Mouse (Mus musculus) liver, embryonic 16.5 days (tissue): ENCODE data around the gene Pkmyt1. TPM values are rescaled to one million over a fixed set of nuclear protein-coding genes. Genes with fewer than 3 reads are reported as not detected.

Experiments
- ATAC-seq: fragments of 200-750 bp; cut with Nextera tagmentation; 2 replicates; pipeline ENCODE4 v1.8.0; 2017; ENCODE audit warnings: low read depth, mild to moderate bottlenecking, moderate number of reproducible peaks, moderate library complexity
- H3K27ac ChIP-seq: fragments of 300-500 bp; sonication (generic); 2 replicates; pipeline ENCODE4 v1.5.1; 2014; ENCODE audit warnings: mild to moderate bottlenecking, low read length
- H3K27me3 ChIP-seq: fragments of 300-500 bp; sonication (generic); 2 replicates; pipeline ENCODE4 v1.6.1; 2014; ENCODE audit warnings: low read depth, low read length, mixed read lengths; ENCODE audit not compliant: control insufficient read depth, insufficient read depth
- H3K36me3 ChIP-seq: fragments of 300-500 bp; sonication (generic); 2 replicates; pipeline ENCODE4 v1.6.1; 2014; ENCODE audit warnings: mild to moderate bottlenecking; ENCODE audit not compliant: control insufficient read depth, insufficient read depth
- H3K4me1 ChIP-seq: fragments of 300-500 bp; sonication (generic); 2 replicates; pipeline ENCODE4 v1.6.1; 2014; ENCODE audit warnings: low read depth, low read length, mixed read lengths; ENCODE audit not compliant: control insufficient read depth
- H3K4me2 ChIP-seq: fragments of 300-500 bp; sonication (generic); 2 replicates; pipeline ENCODE4 v1.6.1; 2014; ENCODE audit warnings: low read depth, low read length, mixed read lengths
- H3K4me3 ChIP-seq: fragments of 300-500 bp; sonication (generic); 2 replicates; pipeline ENCODE4 v1.5.1; 2014; ENCODE audit warnings: low read depth, mild to moderate bottlenecking, low read length
- H3K9ac ChIP-seq: fragments of 300-500 bp; sonication (generic); 2 replicates; pipeline ENCODE4 v1.6.1; 2014; ENCODE audit warnings: low read depth, low read length
- H3K9me3 ChIP-seq: fragments of 300-500 bp; sonication (generic); replicated peaks from 2 replicates; pipeline ENCODE4 v1.6.1; 2016; ENCODE audit warnings: low read length; ENCODE audit not compliant: control insufficient read depth
- WGBS: fragments of 180-500 bp; shearing (Covaris S2); extraction: QIAGEN DNeasy Blood & Tissue Kit; methylation state at CpG from one replicate; pipeline ENCODE4 v1.1.7; 2014; ENCODE audit not compliant: insufficient replicate concordance; 5-methylcytosine and 5-hydroxymethylcytosine counted together
- polyA plus RNA-seq: library from polyadenylated mRNA; unstranded; fragments of >200 nt; fragmentation: Nextera tagmentation; extraction: Ambion mirVana; gene quantifications from 2 replicates; pipeline ENCODE4 v1.2.1, GENCODE M21; 2015

Pkmyt1 gene
- polyA plus RNA-seq, 1 experiment from 2014 or later, result 26.0 TPM

DNA sequence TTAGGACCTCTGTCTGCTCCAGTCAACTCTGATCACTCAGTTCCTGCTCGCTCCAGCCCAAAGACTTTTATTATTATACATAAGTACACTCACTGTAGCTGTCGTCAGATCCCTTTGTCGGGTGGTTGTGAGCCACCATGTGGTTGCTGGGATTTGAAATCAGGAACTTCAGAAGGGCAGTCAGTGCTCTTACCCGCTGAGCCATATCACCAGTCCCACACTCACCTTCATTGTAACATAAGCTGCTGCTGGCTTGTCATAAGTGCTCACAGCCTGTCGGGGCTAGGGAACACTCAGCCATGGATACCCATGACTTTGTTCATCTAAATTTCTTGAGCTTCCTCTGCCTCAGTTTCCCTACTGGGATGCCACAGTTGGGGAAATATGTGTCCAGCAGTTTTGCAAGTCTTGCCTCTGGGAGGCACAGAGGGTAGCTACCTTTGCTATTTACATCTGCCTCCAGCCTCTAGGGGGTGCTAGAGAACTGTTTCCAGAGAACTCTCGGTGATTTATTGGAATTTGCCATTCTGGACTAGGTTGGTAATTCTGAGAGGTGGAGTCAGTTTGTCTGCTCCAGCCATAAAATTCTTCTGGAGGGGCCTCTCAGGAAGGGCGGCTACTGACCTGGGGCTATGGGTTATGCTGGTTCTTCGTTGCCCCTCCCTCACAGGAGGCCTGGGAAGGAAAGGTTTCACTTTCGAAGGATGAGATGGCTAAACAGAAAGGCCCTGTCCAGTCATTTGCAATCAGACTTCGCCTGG is 22.7 kb downstream of the Pkmyt1 start:
- Histone ChIP-seq H3K9me3 (no peaks in the 10 kb centered on the region), H3K4me1 (peaks cover 9% of the 10 kb centered on the region; the same call in 1 of the 2 replicates), H3K9ac (peak overlapping the region; percentile 40), H3K27me3 (peaks cover 41% of the 10 kb centered on the region), H3K4me2 (peak overlapping the region; percentile 50), H3K36me3 (no peaks in the 10 kb centered on the region), H3K4me3 (peak overlapping the region; percentile 47), H3K27ac (no peak overlapping the region)
- ATAC-seq, result no peak
- WGBS, result 23% methylated on average over 10 of the region's 10 CpGs

DNA sequence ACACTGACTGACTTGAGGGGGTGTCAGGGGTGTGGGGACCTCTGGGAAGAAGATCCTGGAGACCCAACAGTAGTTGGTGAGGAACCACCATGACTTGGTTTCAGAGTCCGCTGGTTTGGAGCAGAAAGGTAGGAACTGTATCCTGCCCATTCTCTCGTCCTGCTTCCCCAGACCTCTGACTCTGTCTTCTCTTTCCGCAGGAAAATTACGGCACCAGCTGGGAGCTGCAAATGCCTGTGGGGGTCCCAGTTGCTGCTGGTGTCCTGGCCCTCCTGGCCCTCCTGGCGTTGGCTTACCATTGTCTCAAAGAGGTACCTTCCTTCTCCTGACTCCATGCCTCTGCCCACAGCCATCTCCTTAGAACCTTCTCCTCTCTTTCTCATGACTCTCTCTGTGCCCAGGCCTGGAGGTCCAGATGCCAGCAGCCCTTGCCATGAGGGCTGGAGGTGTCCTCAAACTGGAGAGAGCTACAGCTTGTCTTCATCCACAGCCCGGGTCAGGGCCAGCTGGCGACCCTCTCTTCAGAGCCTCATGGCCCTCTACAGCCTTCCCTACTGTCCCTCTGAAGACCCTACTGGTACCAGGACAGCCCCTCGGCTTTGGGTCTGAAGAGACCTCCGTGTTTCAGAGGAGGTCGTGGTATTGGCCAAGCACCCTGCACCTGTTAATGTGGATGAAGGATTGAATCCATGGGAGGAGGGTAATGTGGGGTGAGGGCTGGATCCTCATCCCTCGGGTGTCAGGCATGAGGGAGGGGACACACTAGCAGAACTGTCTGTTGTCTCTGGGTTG is 23.5 kb downstream of the Pkmyt1 start:
- H3K4me1 ChIP-seq, result peaks cover 9% of the 10 kb centered on the region; the same call in 1 of the 2 replicates
- H3K36me3 ChIP-seq, result no peaks in the 10 kb centered on the region
- H3K4me2 ChIP-seq, result peak overlapping the region; percentile 50
- 61% methylated on average over 11 of the region's 11 CpGs for WGBS
- peaks cover 34% of the 10 kb centered on the region for H3K27me3 ChIP-seq
- H3K27ac ChIP-seq, result no peak overlapping the region
- H3K4me3 ChIP-seq, result peak overlapping the region; percentile 47
- H3K9me3 ChIP-seq, result no peaks in the 10 kb centered on the region
- ATAC-seq, result no peak
- peak overlapping the region; percentile 40; the same call in 1 of the 2 replicates for H3K9ac ChIP-seq

DNA sequence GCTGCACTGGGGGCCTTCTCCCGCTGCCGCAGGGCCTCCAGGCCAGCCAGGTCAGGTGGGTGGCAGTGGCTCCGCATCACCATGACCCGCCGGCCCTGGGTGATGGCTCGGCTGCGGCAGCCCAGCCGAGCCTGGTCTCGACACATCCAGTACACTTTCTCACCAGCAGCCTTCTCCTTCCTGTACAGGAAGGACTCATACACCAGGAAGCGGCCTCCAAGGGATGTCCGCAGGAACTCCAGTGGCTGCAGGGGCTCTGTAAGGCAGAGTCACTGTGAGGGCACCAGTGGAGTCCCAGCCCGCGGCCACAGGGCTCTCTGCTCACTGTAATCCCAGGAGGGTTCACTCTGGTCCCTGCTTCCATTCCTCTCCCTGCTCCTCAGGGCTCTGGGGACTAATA is 29.6 kb downstream of the Pkmyt1 start:
- no peak overlapping the region for H3K27ac ChIP-seq

DNA sequence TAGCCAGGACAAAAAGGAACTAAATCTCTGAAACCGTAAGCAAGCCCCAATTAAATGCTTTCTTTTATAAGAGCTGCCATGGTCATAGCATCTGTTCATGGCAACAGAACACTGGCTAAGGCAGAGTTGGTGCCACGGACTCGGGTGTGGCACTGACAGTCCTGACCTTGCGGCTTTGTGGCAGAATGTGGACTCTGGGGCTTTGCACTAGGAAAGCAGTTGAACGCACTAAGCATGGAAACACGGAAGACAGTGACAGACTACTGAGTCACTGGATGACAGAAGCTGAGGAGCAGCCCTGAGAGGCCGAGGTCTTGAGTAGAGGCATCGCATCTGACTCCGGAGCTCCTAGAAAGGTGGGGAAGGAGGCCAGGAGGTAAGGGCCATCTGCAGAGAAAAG is 31.4 kb downstream of the Pkmyt1 start:
- no peak overlapping the region for H3K4me2 ChIP-seq
- H3K36me3 ChIP-seq, result no peaks in the 10 kb centered on the region

More for the DNA sequence above, 29.6 kb downstream of the Pkmyt1 start:
- Histone ChIP-seq H3K36me3 (no peaks in the 10 kb centered on the region), H3K27me3 (no peaks in the 10 kb centered on the region), H3K9me3 (no peaks in the 10 kb centered on the region), H3K4me2 (no peak overlapping the region), H3K4me1 (no peaks in the 10 kb centered on the region), H3K9ac (no peak overlapping the region), H3K4me3 (no peak overlapping the region)
- peak; percentile 47 for ATAC-seq
- WGBS, result 68% methylated on average over 13 of the region's 13 CpGs

DNA sequence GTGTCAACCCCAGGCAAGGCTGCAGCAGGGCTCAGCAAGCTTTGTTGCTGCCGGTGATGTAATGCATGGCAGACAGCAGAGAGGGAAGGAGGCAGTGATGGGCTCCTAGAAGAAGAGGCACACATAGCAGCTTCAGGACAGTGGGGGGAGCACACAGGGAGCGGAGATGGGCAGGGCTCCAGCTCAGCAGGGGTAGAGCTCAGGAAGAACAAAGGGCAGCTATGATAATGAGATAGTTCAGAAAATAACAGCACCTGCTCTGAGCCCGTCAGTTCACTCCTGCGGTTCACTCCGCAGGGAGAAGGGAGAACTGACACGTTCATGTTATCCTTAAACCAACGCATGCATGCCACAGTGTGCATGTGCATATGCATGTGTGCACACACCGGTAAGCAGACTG is 32.7 kb downstream of the Pkmyt1 start:
- ATAC-seq, result no peak
- 78% methylated on average over 8 of the region's 8 CpGs for WGBS
- no peak overlapping the region for H3K27ac ChIP-seq
- no peaks in the 10 kb centered on the region for H3K36me3 ChIP-seq
- no peaks in the 10 kb centered on the region for H3K4me1 ChIP-seq
- H3K27me3 ChIP-seq, result no peaks in the 10 kb centered on the region
- H3K9ac ChIP-seq, result no peak overlapping the region
- no peaks in the 10 kb centered on the region for H3K9me3 ChIP-seq
- no peak overlapping the region for H3K4me2 ChIP-seq
- no peak overlapping the region for H3K4me3 ChIP-seq

More for the DNA sequence above, 31.4 kb downstream of the Pkmyt1 start:
- Histone ChIP-seq H3K9me3 (no peaks in the 10 kb centered on the region), H3K27ac (no peak overlapping the region), H3K9ac (no peak overlapping the region), H3K4me1 (no peaks in the 10 kb centered on the region), H3K4me3 (no peak overlapping the region), H3K27me3 (no peaks in the 10 kb centered on the region)
- no peak for ATAC-seq
- 80% methylated on average over 9 of the region's 9 CpGs for WGBS

DNA sequence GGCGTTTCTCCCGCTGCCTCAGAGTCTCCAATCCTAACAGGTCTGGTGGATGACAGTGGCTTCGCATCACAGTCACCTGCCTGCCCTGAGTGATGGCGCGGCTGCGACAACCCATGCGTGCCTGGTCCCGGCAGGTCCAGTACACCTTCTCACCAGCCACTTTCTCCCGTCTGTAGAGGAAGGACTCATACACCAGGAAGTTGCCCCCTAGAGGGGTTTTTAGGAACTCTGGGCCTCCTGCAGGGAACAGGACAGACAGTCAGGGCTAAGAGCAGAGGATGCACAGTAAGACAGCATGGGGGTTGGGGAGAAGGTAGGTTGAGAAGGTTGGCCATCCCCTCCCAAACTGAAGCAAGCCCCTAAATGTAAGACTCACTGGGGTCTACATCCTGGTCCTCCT is 34.1 kb downstream of the Pkmyt1 start:
- Histone ChIP-seq H3K9me3 (no peaks in the 10 kb centered on the region), H3K4me3 (no peak overlapping the region), H3K36me3 (no peaks in the 10 kb centered on the region), H3K4me1 (no peaks in the 10 kb centered on the region), H3K27ac (no peak overlapping the region), H3K4me2 (no peak overlapping the region), H3K9ac (no peak overlapping the region), H3K27me3 (no peaks in the 10 kb centered on the region)
- WGBS, result 78% methylated on average over 9 of the region's 9 CpGs
- ATAC-seq, result no peak

DNA sequence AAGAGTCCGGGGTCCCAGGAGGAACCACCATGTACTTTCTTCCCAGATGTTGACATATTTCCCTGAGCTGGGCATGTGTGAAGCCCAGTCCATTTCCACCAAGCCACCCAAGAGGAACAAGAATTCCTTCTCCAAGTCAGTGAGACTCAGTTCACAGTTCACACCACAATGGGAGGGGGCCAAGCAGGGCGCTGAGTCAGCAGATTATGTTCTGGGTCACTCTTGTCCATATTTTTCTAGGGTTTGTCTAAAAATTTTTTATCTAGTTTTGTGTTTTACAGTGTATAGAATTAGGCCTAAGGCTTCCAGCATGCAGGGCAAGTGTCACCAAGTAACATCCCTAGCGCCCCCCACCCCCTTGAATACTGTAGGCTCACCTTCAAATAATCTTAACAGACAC is 35.0 kb downstream of the Pkmyt1 start:
- no peaks in the 10 kb centered on the region for H3K4me1 ChIP-seq
- H3K27ac ChIP-seq, result no peak overlapping the region
- H3K9ac ChIP-seq, result no peak overlapping the region
- no peak overlapping the region for H3K4me2 ChIP-seq
- no peaks in the 10 kb centered on the region for H3K27me3 ChIP-seq
- H3K36me3 ChIP-seq, result no peaks in the 10 kb centered on the region
- H3K4me3 ChIP-seq, result no peak overlapping the region
- ATAC-seq, result no peak
- 72% methylated on average over 3 of the region's 3 CpGs for WGBS
- H3K9me3 ChIP-seq, result no peaks in the 10 kb centered on the region

DNA sequence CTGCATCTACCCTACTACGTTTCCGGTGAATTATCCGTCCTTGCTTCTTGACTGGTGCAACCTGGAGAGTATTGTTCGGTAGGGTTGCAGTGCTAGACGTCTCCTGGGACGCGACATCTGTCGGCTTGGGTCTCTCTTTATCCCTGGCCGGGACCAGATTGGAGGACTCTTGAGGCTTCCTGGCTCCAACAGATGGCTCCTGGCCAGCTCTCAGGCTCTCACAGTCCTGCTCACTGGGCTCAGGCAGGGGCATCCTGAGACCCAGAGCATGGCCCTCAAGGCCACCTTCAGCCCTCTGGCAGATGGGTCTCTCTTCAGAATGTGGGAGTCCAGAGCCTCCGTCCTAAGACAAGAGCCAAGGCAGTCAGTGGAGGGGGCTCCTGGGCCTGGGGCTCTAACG is 36.8 kb downstream of the Pkmyt1 start:
- Histone ChIP-seq H3K4me3 (no peak overlapping the region), H3K27me3 (no peaks in the 10 kb centered on the region), H3K4me2 (no peak overlapping the region), H3K9ac (no peak overlapping the region), H3K27ac (no peak overlapping the region), H3K9me3 (no peaks in the 10 kb centered on the region), H3K36me3 (no peaks in the 10 kb centered on the region), H3K4me1 (no peaks in the 10 kb centered on the region)
- no peak for ATAC-seq
- 80% methylated on average over 11 of the region's 11 CpGs for WGBS

DNA sequence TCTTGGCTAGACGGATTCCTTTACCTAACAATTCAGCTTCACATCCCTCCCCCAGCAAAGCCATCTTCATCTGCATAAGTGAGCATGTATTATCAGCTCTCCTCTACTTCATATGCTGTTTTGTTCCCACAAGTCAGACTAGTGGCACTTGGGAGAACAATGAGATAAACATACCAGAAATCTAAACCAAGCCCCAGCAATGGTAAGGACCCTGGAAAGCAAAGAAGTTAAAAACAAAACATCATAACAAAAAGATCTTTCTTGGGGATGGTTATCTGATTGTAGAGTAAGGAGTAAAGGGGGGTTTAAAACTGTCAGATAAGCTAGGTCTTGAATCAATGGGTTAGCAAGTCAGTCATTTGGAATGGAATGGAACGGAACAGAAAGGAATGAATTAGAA is 44.4 kb downstream of the Pkmyt1 start:
- Histone ChIP-seq H3K4me1 (peaks cover 9% of the 10 kb centered on the region), H3K4me3 (peak overlapping the region; percentile 95), H3K4me2 (peak overlapping the region; percentile 89)

More for the DNA sequence above, 44.4 kb downstream of the Pkmyt1 start:
- Histone ChIP-seq H3K9ac (peak overlapping the region; percentile 97), H3K9me3 (no peaks in the 10 kb centered on the region), H3K36me3 (no peaks in the 10 kb centered on the region), H3K27me3 (no peaks in the 10 kb centered on the region), H3K27ac (no peak overlapping the region; the same call in 1 of the 2 replicates)
- no peak for ATAC-seq
- 33% methylated on average over 2 of the region's 2 CpGs for WGBS
